Mouse (Mus musculus): ENCODE results near the gene Ogdh.

- TF ChIP-seq CTCF (IDR thresholded peaks at IDR 0.05; ENCODE audit: extremely low read depth, insufficient read depth, low read length) = no peak
- TF ChIP-seq POLR2A (IDR thresholded peaks at IDR 0.05; ENCODE audit: extremely low read depth, insufficient read depth, low read length) = no peak
These were observed 89.5 kb downstream of the Ogdh start for GRCm38 (mm10) chr11:6380916-6381315.
